Mouse (Mus musculus) ES-Bruce4 (cell line): ENCODE results near the gene Tfeb. TPM values are rescaled to one million over a fixed set of nuclear protein-coding genes. Genes with fewer than 3 reads are reported as not detected.

Experiments used
- H3K27ac ChIP-seq: 2 replicates; pipeline ENCODE4 v1.5.1; 2012; ENCODE audit warnings: low read length, inconsistent platforms; ENCODE audit not compliant: insufficient read depth
- H3K27me3 ChIP-seq: 2 replicates; pipeline ENCODE4 v1.6.1; 2012; ENCODE audit warnings: mild to moderate bottlenecking, low read length, inconsistent platforms; ENCODE audit not compliant: control insufficient read depth, poor library complexity, insufficient read depth, severe bottlenecking
- H3K36me3 ChIP-seq: 2 replicates; pipeline ENCODE4 v1.6.1; 2012; ENCODE audit warnings: inconsistent platforms, mild to moderate bottlenecking, low read length, moderate library complexity; ENCODE audit not compliant: control insufficient read depth, poor library complexity, insufficient read depth, severe bottlenecking
- H3K4me1 ChIP-seq: one replicate; pipeline ENCODE4 v1.8.1; 2011; ENCODE audit warnings: low read length; ENCODE audit not compliant: control insufficient read depth, insufficient read depth
- H3K4me3 ChIP-seq: 2 replicates; pipeline ENCODE4 v1.5.1; 2011; ENCODE audit warnings: low read depth, mild to moderate bottlenecking, low read length
- H3K9ac ChIP-seq: 2 replicates; pipeline ENCODE4 v1.6.1; 2012; ENCODE audit warnings: low read depth, mild to moderate bottlenecking, inconsistent platforms; ENCODE audit not compliant: poor library complexity, severe bottlenecking
- H3K9me3 ChIP-seq: replicated peaks from 2 replicates; pipeline ENCODE4 v1.6.1; 2012; ENCODE audit warnings: mild to moderate bottlenecking, low read length, inconsistent platforms; ENCODE audit not compliant: control insufficient read depth, poor library complexity, insufficient read depth, severe bottlenecking
- CTCF ChIP-seq: IDR thresholded peaks from one replicate; pipeline ENCODE4 v1.8.1; 2011; ENCODE audit warnings: low read depth, low read length
- EP300 ChIP-seq: IDR thresholded peaks from 2 replicates; pipeline ENCODE4 v1.6.1; 2011; ENCODE audit warnings: low read depth, low read length; ENCODE audit not compliant: insufficient read depth
- POLR2A ChIP-seq: IDR thresholded peaks from one replicate; pipeline ENCODE4 v1.8.1; 2011; ENCODE audit warnings: low read length; ENCODE audit not compliant: insufficient read depth
- polyA plus RNA-seq: library from polyadenylated mRNA; stranded (reverse); fragments of >200 nt; gene quantifications from 2 replicates; pipeline ENCODE4 v1.2.4, GENCODE M21; 2011; ENCODE audit warnings: low read depth; ENCODE audit not compliant: missing spikeins, insufficient read depth, insufficient read length

Tfeb gene
- polyA plus RNA-seq, 1 experiment, result 13.5 TPM

GRCm38 (mm10) chr17:47744746-47745368 is 8.0 kb downstream of the Tfeb start:
- Histone ChIP-seq H3K9ac (no peak overlapping the region), H3K9me3 (no peaks in the 10 kb centered on the region), H3K4me1 (peaks cover 3% of the 10 kb centered on the region), H3K36me3 (no peaks in the 10 kb centered on the region), H3K4me3 (no peak overlapping the region), H3K27me3 (no peaks in the 10 kb centered on the region), H3K27ac (no peak overlapping the region)
- TF ChIP-seq CTCF (peak; percentile 42), POLR2A (no peak)

GRCm38 (mm10) chr17:47748791-47749553 is 12.1 kb downstream of the Tfeb start:
- Histone ChIP-seq H3K9ac (no peak overlapping the region), H3K4me3 (no peak overlapping the region), H3K9me3 (no peaks in the 10 kb centered on the region), H3K4me1 (no peaks in the 10 kb centered on the region), H3K27ac (no peak overlapping the region), H3K27me3 (no peaks in the 10 kb centered on the region), H3K36me3 (no peaks in the 10 kb centered on the region)
- TF ChIP-seq EP300 (no peak), POLR2A (no peak), CTCF (no peak)

GRCm38 (mm10) chr17:47749626-47750025 is 12.8 kb downstream of the Tfeb start:
- Histone ChIP-seq H3K36me3 (no peaks in the 10 kb centered on the region), H3K27ac (no peak overlapping the region), H3K4me1 (no peaks in the 10 kb centered on the region), H3K27me3 (no peaks in the 10 kb centered on the region), H3K9ac (no peak overlapping the region), H3K4me3 (no peak overlapping the region), H3K9me3 (no peaks in the 10 kb centered on the region)
- TF ChIP-seq CTCF, result no peak
- TF ChIP-seq EP300, result no peak

GRCm38 (mm10) chr17:47750101-47750500 is 13.3 kb downstream of the Tfeb start:
- no peaks in the 10 kb centered on the region for H3K27me3 ChIP-seq
- H3K36me3 ChIP-seq, result no peaks in the 10 kb centered on the region
- no peak overlapping the region for H3K4me3 ChIP-seq
- H3K9ac ChIP-seq, result no peak overlapping the region
- H3K4me1 ChIP-seq, result no peaks in the 10 kb centered on the region
- TF ChIP-seq POLR2A (no peak), CTCF (no peak), EP300 (no peak)
- no peaks in the 10 kb centered on the region for H3K9me3 ChIP-seq
- no peak overlapping the region for H3K27ac ChIP-seq

DNA sequence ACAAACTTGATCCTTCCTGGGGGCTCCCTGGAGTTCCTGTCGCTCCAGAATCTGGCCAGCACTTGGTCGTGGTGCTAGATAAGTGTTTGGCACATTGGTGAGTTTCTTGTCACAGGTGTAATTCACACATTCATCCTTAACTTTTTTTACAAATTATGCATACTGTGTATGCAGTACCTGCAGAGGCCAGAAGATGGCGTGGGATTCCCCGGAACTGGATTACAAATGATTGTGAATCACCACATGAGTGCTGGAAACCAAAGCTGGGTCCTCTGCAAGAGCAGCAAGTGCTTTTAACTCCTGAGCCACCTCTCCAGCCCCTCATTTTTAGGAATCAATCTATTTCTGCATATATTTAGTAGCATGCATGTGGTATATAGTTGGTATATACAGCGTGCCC is 15.0 kb downstream of the Tfeb start:
- Histone ChIP-seq H3K27ac (no peak overlapping the region), H3K27me3 (no peaks in the 10 kb centered on the region), H3K9ac (no peak overlapping the region), H3K9me3 (no peaks in the 10 kb centered on the region), H3K4me3 (no peak overlapping the region), H3K4me1 (peaks cover 3% of the 10 kb centered on the region), H3K36me3 (no peaks in the 10 kb centered on the region)
- no peak for TF ChIP-seq POLR2A
- no peak for TF ChIP-seq CTCF
- no peak for TF ChIP-seq EP300

- Histone ChIP-seq H3K4me1 (peaks cover 3% of the 10 kb centered on the region), H3K27me3 (no peaks in the 10 kb centered on the region), H3K36me3 (no peaks in the 10 kb centered on the region), H3K4me3 (no peak overlapping the region), H3K27ac (no peak overlapping the region), H3K9me3 (no peaks in the 10 kb centered on the region), H3K9ac (no peak overlapping the region)
- TF ChIP-seq POLR2A (no peak), EP300 (no peak), CTCF (no peak)
These were observed 16.4 kb downstream of the Tfeb start for GRCm38 (mm10) chr17:47753130-47753775.
